Mouse (Mus musculus) hindbrain, embryonic 15.5 days (tissue): ENCODE measurements around the gene Cx3cl1. TPM values are rescaled to one million over a fixed set of nuclear protein-coding genes. Genes with fewer than 3 reads are reported as not detected.

ENCODE experiments used
- ATAC-seq: fragments of 200-750 bp; cut with Nextera tagmentation; 2 replicates; pipeline ENCODE4 v1.8.0; 2017; ENCODE audit warnings: low read depth, moderate number of reproducible peaks, moderate TSS enrichment; ENCODE audit not compliant: low FRiP score
- H3K27ac ChIP-seq: fragments of 300-500 bp; sonication (generic); replicated peaks from 2 replicates; pipeline ENCODE4 v1.5.1; 2015; ENCODE audit warnings: mild to moderate bottlenecking, inconsistent platforms
- H3K27me3 ChIP-seq: fragments of 300-500 bp; sonication (generic); 2 replicates; pipeline ENCODE4 v1.6.1; 2015; ENCODE audit warnings: control low read depth, inconsistent platforms
- H3K36me3 ChIP-seq: fragments of 300-500 bp; sonication (generic); 2 replicates; pipeline ENCODE4 v1.6.1; 2015; ENCODE audit warnings: control low read depth, inconsistent platforms
- H3K4me1 ChIP-seq: fragments of 300-500 bp; sonication (generic); replicated peaks from 2 replicates; pipeline ENCODE4 v1.6.1; 2015; ENCODE audit warnings: control low read depth, inconsistent platforms
- H3K4me2 ChIP-seq: fragments of 300-500 bp; sonication (generic); 2 replicates; pipeline ENCODE4 v1.6.1; 2015; ENCODE audit warnings: moderate library complexity, mild to moderate bottlenecking, inconsistent platforms
- H3K4me3 ChIP-seq: fragments of 300-500 bp; sonication (generic); 2 replicates; pipeline ENCODE4 v1.5.1; 2015; ENCODE audit warnings: mild to moderate bottlenecking, inconsistent platforms
- H3K9ac ChIP-seq: fragments of 300-500 bp; sonication (generic); 2 replicates; pipeline ENCODE4 v1.6.1; 2015; ENCODE audit warnings: inconsistent platforms
- H3K9me3 ChIP-seq: fragments of 300-500 bp; sonication (generic); 2 replicates; pipeline ENCODE4 v1.6.1; 2016; ENCODE audit warnings: control low read depth, inconsistent platforms
- WGBS: fragments of 180-500 bp; shearing (Covaris S2); methylation state at CpG from one replicate; pipeline ENCODE4 v1.1.7; 2015; 5-methylcytosine and 5-hydroxymethylcytosine counted together
- polyA plus RNA-seq: library from polyadenylated mRNA; unstranded; fragments of >200 nt; fragmentation: Nextera tagmentation; extraction: Ambion mirVana; gene quantifications from 2 replicates; pipeline ENCODE4 v1.2.1, GENCODE M21; 2015

Gene Cx3cl1
- polyA plus RNA-seq, 1 experiment from 2014 or later = 46.3 TPM

DNA sequence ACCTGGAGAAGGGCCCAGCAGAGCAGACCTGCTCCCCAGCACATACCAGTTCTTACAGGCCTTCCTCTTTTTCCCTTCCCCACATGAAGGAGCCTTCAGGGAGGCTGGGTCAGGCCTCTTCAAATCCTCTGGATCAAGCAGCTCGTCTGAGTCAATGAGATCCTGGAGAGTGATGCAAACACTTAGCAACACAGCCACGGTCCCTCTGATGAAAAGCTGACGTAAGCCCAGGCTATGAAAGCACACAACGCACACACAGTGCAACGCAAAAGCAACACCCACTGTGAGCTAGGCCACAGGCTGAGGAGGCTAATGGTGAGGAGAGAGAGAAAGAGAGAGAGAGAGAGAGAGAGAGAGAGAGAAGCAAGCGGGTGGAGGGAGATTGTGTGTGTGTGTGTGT is 53.4 kb downstream of the Cx3cl1 start:
- WGBS = 87% methylated on average over 6 of the region's 6 CpGs
- Histone ChIP-seq H3K4me2 (no peak overlapping the region), H3K27me3 (no peaks in the 10 kb centered on the region), H3K4me3 (no peak overlapping the region), H3K4me1 (no peaks in the 10 kb centered on the region), H3K36me3 (peaks cover 45% of the 10 kb centered on the region), H3K27ac (no peak overlapping the region), H3K9me3 (no peaks in the 10 kb centered on the region), H3K9ac (no peak overlapping the region)
- ATAC-seq = no peak

DNA sequence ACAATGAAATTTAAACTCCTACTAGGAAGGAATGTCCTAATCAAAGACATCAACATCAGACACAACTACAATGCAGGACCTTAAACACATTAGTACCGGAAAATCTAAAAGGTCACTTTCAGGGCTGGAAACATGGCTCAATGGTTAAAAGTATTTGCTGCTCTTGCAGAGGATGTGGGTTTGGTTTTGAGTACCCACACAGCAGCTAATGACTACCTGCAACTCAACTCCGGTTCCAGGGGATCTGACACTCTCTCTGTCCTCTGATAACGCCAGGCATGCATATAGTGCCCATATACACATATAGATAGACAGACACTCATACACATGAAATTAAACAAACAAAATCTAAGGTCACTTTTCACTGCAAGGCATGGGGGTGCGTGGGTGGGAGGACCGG is 54.4 kb downstream of the Cx3cl1 start:
- no peak overlapping the region for H3K9ac ChIP-seq
- H3K27me3 ChIP-seq = no peaks in the 10 kb centered on the region
- H3K4me3 ChIP-seq = no peak overlapping the region
- no peaks in the 10 kb centered on the region for H3K4me1 ChIP-seq
- no peaks in the 10 kb centered on the region for H3K9me3 ChIP-seq
- ATAC-seq = no peak
- no peak overlapping the region for H3K27ac ChIP-seq
- no peak overlapping the region for H3K4me2 ChIP-seq
- H3K36me3 ChIP-seq = peaks cover 46% of the 10 kb centered on the region
- WGBS = 98% methylated on average over 5 of the region's 5 CpGs

DNA sequence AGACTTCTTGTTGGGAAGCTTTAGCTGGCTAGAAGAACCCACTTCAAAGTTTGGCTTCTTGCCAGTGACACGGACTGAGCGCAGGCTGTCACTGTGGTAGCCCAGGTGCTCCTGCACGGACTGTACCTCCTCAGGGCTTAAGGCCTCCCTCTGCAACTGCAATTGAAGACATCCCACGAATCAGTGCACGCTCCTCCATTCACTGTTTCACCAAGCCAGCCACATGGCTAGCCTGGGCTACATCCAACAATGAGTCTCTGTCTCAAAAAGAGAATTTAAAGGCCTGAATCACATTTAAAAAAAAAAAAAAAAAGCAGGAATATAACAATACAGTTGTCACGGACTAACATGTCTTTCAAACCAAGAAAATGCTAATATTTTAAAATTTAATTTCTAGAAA is 56.5 kb downstream of the Cx3cl1 start:
- no peaks in the 10 kb centered on the region; the same call in 1 of the 2 replicates for H3K4me1 ChIP-seq
- H3K9me3 ChIP-seq = no peaks in the 10 kb centered on the region
- H3K9ac ChIP-seq = no peak overlapping the region
- ATAC-seq = no peak
- 88% methylated on average over 6 of the region's 6 CpGs for WGBS
- no peak overlapping the region for H3K27ac ChIP-seq
- H3K4me2 ChIP-seq = no peak overlapping the region
- H3K4me3 ChIP-seq = no peak overlapping the region
- no peaks in the 10 kb centered on the region for H3K27me3 ChIP-seq
- peaks cover 42% of the 10 kb centered on the region for H3K36me3 ChIP-seq

Other genes with a start within 250 kb of the Cx3cl1 start
- 19.4 and 26.4 TPM in 2 replicates for gene Cpne2, start 239.0 kb upstream of the Cx3cl1 start, polyA plus RNA-seq
- gene Rspry1, start 170.1 kb upstream of the Cx3cl1 start, polyA plus RNA-seq = 45.5 and 48.7 TPM in 2 replicates
- 63.8 and 69.1 TPM in 2 replicates for gene Fam192a, start 170.0 kb upstream of the Cx3cl1 start, polyA plus RNA-seq
- gene Arl2bp, start 105.4 kb upstream of the Cx3cl1 start, polyA plus RNA-seq = 183 and 186 TPM in 2 replicates
- 1.7 and 2.4 TPM in 2 replicates for gene Pllp, start 75.7 kb upstream of the Cx3cl1 start, polyA plus RNA-seq
- not detected in 2 replicates for gene Ccl22, start 26.4 kb upstream of the Cx3cl1 start, polyA plus RNA-seq
- 0.46 and 0.87 TPM in 2 replicates for gene Ccl17, start 38.4 kb downstream of the Cx3cl1 start, polyA plus RNA-seq
- gene Coq9, start 66.3 kb downstream of the Cx3cl1 start, polyA plus RNA-seq = 57.6 and 59.6 TPM in 2 replicates
- 194 and 197 TPM in 2 replicates for gene Ciapin1, start 66.3 kb downstream of the Cx3cl1 start, polyA plus RNA-seq
- gene Polr2c, start 85.4 kb downstream of the Cx3cl1 start, polyA plus RNA-seq = 111 TPM in 2 replicates
- 84.1 and 88.9 TPM in 2 replicates for gene Dok4, start 104.3 kb downstream of the Cx3cl1 start, polyA plus RNA-seq
- gene Ccdc102a, start 146.1 kb downstream of the Cx3cl1 start, polyA plus RNA-seq = 6.6 and 7.6 TPM in 2 replicates
- gene Adgrg5, start 151.7 kb downstream of the Cx3cl1 start, polyA plus RNA-seq = 0.17 and 0.25 TPM in 2 replicates
- 116 and 122 TPM in 2 replicates for gene Adgrg1, start 202.7 kb downstream of the Cx3cl1 start, polyA plus RNA-seq
- gene Adgrg3, start 245.7 kb downstream of the Cx3cl1 start, polyA plus RNA-seq = 0.79 and 0.95 TPM in 2 replicates